Mouse (Mus musculus): ENCODE data around the gene Gpr137. TPM values are rescaled to one million over a fixed set of nuclear protein-coding genes. Genes with fewer than 3 reads are reported as not detected.
"Not testable (repeated sequence)": the region's sequence is repeated elsewhere in the genome, so short reads cannot be mapped to it uniquely, and the experiment has no call there.

The Gpr137 gene
- polyA plus RNA-seq, 1 experiment from 2014 or later: 5.3 TPM

DNA sequence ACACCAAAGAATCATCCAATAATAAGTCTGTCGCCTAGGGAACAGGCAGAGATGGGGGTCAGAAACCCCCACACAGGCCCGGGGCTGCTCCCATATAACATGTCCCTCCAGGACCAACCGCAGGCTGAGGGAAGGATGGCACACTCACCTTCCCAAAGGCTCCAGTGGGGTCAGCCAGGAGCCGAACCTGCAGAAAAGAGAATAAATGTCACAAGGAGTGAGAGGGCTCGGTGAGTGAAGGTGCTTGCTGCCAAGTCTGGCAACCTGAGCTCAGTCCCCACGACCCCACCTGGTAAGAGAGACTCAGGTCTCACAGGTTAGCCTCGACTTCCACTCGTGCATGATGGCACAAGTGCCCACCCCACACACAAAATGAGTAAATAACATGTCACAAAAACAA, 35.2 kb downstream of the Gpr137 start:
- Histone ChIP-seq H3K9me3 (replicated peaks; ENCODE audit: control insufficient read depth, low read length) (no peaks in the 10 kb centered on the region), H3K27ac (ENCODE audit: low read length) (no peak overlapping the region), H3K27me3 (ENCODE audit: control insufficient read depth, insufficient read depth, low read depth, low read length) (no peaks in the 10 kb centered on the region), H3K36me3 (ENCODE audit: control insufficient read depth, insufficient read depth) (peaks cover 6% of the 10 kb centered on the region), H3K4me2 (ENCODE audit: low read depth, low read length) (0 out of 2 replicates have a peak overlapping the region, but pooled peaks have one; percentile 4), H3K9ac (ENCODE audit: low read depth, low read length) (no peak overlapping the region), H3K4me3 (ENCODE audit: low read depth, low read length) (no peak overlapping the region), H3K4me1 (ENCODE audit: control insufficient read depth, low read depth, low read length) (peaks cover 18% of the 10 kb centered on the region)
- 72% methylated on average over 8 of the region's 8 CpGs for WGBS (ENCODE audit: insufficient replicate concordance)
- ATAC-seq (ENCODE audit: low read depth): no peak

DNA sequence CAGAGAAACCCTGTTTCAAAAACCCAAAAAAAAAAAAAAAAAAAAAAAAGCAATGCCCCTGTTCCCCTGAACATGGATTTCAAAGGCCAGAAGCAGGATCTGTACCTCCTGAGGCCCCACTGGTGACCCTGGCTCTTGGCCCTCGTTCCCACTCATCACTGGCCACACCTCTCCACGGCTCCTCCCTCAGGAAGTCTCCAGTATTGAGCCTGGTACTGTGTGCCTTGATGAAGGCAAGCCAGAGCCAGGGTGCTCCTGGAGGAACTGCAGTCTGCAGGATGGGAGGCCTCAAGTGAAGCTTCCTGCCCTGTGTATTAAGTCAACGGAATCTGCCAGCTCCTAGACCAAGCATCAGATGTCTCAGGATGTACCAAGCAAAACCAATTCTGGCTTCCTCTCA, 36.1 kb downstream of the Gpr137 start:
- no peak overlapping the region for H3K4me3 ChIP-seq (ENCODE audit: low read depth, low read length)
- no peak overlapping the region for H3K9ac ChIP-seq (ENCODE audit: low read depth, low read length)
- no peak for ATAC-seq (ENCODE audit: low read depth)
- no peaks in the 10 kb centered on the region for H3K9me3 ChIP-seq (replicated peaks; ENCODE audit: control insufficient read depth, low read length)
- WGBS (ENCODE audit: insufficient replicate concordance): 58% methylated on average over 3 of the region's 3 CpGs
- no peak overlapping the region for H3K4me2 ChIP-seq (ENCODE audit: low read depth, low read length)
- no peak overlapping the region for H3K27ac ChIP-seq (ENCODE audit: low read length)
- H3K36me3 ChIP-seq (ENCODE audit: control insufficient read depth, insufficient read depth): peaks cover 6% of the 10 kb centered on the region
- peaks cover 15% of the 10 kb centered on the region for H3K4me1 ChIP-seq (ENCODE audit: control insufficient read depth, low read depth, low read length)
- H3K27me3 ChIP-seq (ENCODE audit: control insufficient read depth, insufficient read depth, low read depth, low read length): no peaks in the 10 kb centered on the region

DNA sequence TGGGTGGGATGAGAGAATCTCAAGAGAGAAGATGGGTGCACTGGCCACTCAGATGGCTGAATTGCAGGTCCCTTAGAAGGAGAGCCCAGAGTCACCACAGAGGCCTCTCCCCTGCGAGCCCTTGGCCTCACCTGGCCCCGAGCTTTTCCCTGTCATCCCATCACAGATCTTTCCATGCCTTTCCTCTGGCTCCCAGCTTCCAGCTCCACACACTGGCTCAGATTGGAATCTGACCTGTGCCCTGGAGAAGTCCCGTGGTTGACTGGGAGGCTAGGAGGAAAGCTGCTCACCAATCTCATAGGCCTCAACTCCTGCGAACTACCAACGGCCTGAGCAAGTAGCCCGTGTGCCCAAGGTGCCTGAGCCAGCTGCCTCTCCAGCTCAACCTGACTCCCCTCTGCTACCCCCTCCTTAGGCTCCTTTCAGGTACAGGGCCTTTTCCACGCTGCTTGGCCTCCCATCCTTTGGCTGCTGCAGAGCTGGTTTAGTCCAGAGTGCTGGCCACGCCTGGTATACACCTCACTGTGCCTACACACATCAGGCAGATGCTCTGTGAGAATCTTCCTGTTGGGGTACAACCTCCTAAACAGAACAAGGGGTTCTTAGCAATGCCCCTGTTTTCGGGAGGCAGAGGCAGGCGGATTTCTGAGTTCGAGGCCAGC, 36.7 kb downstream of the Gpr137 start:
- Histone ChIP-seq H3K4me3 (ENCODE audit: low read depth, low read length) (no peak overlapping the region), H3K9ac (ENCODE audit: low read depth, low read length) (no peak overlapping the region), H3K4me1 (ENCODE audit: control insufficient read depth, low read depth, low read length) (peaks cover 12% of the 10 kb centered on the region), H3K36me3 (ENCODE audit: control insufficient read depth, insufficient read depth) (peaks cover 6% of the 10 kb centered on the region), H3K27me3 (ENCODE audit: control insufficient read depth, insufficient read depth, low read depth, low read length) (no peaks in the 10 kb centered on the region), H3K9me3 (replicated peaks; ENCODE audit: control insufficient read depth, low read length) (no peaks in the 10 kb centered on the region), H3K4me2 (ENCODE audit: low read depth, low read length) (no peak overlapping the region), H3K27ac (ENCODE audit: low read length) (no peak overlapping the region)
- WGBS (ENCODE audit: insufficient replicate concordance): 76% methylated on average over 11 of the region's 11 CpGs
- ATAC-seq (ENCODE audit: low read depth): no peak

- Histone ChIP-seq H3K27ac (ENCODE audit: low read length) (no peak overlapping the region), H3K27me3 (ENCODE audit: control insufficient read depth, insufficient read depth, low read depth, low read length) (no peaks in the 10 kb centered on the region), H3K9me3 (replicated peaks; ENCODE audit: control insufficient read depth, low read length) (no peaks in the 10 kb centered on the region), H3K36me3 (ENCODE audit: control insufficient read depth, insufficient read depth) (peaks cover 6% of the 10 kb centered on the region), H3K4me2 (ENCODE audit: low read depth, low read length) (no peak overlapping the region), H3K9ac (ENCODE audit: low read depth, low read length) (no peak overlapping the region), H3K4me3 (ENCODE audit: low read depth, low read length) (no peak overlapping the region), H3K4me1 (ENCODE audit: control insufficient read depth, low read depth, low read length) (peaks cover 12% of the 10 kb centered on the region)
- 56% methylated on average over 2 of the region's 2 CpGs for WGBS (ENCODE audit: insufficient replicate concordance)
- no peak for ATAC-seq (ENCODE audit: low read depth)
Measured at GRCm38 (mm10) chr19:6904846-6905245, 37.4 kb downstream of the Gpr137 start.

DNA sequence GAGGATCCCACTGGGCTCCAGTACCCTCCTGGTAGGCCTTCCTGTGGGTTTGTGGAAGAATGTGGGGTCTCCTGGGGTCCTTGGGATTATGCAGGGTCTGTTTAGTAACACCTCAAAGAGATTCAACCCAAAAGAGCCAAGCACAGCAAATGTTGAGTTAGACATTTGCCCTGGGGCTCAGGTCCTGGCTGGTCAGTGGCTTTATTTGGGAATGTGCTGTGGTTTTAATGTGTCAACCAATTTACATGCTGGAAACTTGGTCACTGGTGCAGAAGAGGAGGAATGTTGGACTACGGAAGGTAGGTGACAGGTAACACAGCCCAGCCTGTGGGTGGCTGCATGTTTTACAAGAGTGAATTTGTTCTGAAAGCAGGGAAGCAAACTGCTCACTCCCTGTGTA, 39.2 kb downstream of the Gpr137 start:
- WGBS (ENCODE audit: insufficient replicate concordance): 72% methylated on average over 1 of the region's 1 CpGs

DNA sequence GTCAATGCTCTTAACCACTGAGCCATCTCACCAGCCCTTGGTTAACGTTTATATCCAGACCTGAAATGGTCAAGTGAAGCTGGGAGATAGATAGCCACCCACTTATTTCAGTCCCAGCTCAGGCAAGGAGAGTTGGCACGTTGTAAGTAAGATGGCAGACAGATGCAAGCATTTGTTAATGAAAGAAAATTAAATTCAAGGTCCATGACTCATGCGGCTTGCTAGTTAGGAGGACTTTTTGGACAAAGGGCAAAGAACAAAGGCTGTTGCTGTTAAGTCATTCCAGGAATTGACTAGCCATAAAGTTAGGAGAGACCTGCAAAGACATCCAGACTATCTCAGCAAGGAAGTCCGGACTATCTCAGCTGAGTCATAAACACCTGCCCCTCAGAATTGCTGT, 42.6 kb downstream of the Gpr137 start:
- 66% methylated on average over 4 of the region's 4 CpGs for WGBS (ENCODE audit: insufficient replicate concordance)
- H3K27me3 ChIP-seq (ENCODE audit: control insufficient read depth, insufficient read depth, low read depth, low read length): no peaks in the 10 kb centered on the region

More for the DNA sequence above, 39.2 kb downstream of the Gpr137 start:
- no peaks in the 10 kb centered on the region for H3K27me3 ChIP-seq (ENCODE audit: control insufficient read depth, insufficient read depth, low read depth, low read length)
- no peak overlapping the region for H3K27ac ChIP-seq (ENCODE audit: low read length)
- peaks cover 6% of the 10 kb centered on the region for H3K36me3 ChIP-seq (ENCODE audit: control insufficient read depth, insufficient read depth)
- peaks cover 2% of the 10 kb centered on the region for H3K4me1 ChIP-seq (ENCODE audit: control insufficient read depth, low read depth, low read length)
- ATAC-seq (ENCODE audit: low read depth): no peak
- H3K9me3 ChIP-seq (replicated peaks; ENCODE audit: control insufficient read depth, low read length): no peaks in the 10 kb centered on the region
- H3K4me2 ChIP-seq (ENCODE audit: low read depth, low read length): no peak overlapping the region
- no peak overlapping the region for H3K4me3 ChIP-seq (ENCODE audit: low read depth, low read length)
- no peak overlapping the region for H3K9ac ChIP-seq (ENCODE audit: low read depth, low read length)

GRCm38 (mm10) chr19:6895608-6896305, 46.5 kb downstream of the Gpr137 start:
- H3K27me3 ChIP-seq (ENCODE audit: control insufficient read depth, insufficient read depth, low read depth, low read length); H3K4me3 ChIP-seq (ENCODE audit: low read depth, low read length); H3K4me2 ChIP-seq (ENCODE audit: low read depth, low read length); ATAC-seq (ENCODE audit: low read depth); H3K9ac ChIP-seq (ENCODE audit: low read depth, low read length); H3K4me1 ChIP-seq (ENCODE audit: control insufficient read depth, low read depth, low read length); H3K27ac ChIP-seq (ENCODE audit: low read length); H3K9me3 ChIP-seq (replicated peaks; ENCODE audit: control insufficient read depth, low read length); H3K36me3 ChIP-seq (ENCODE audit: control insufficient read depth, insufficient read depth): not testable (repeated sequence)
- 57% methylated on average over 18 of the region's 18 CpGs for WGBS (ENCODE audit: insufficient replicate concordance)

More for the DNA sequence above, 42.6 kb downstream of the Gpr137 start:
- no peak overlapping the region for H3K27ac ChIP-seq (ENCODE audit: low read length)
- no peak overlapping the region for H3K4me3 ChIP-seq (ENCODE audit: low read depth, low read length)
- no peaks in the 10 kb centered on the region for H3K9me3 ChIP-seq (replicated peaks; ENCODE audit: control insufficient read depth, low read length)
- H3K36me3 ChIP-seq (ENCODE audit: control insufficient read depth, insufficient read depth): no peaks in the 10 kb centered on the region
- ATAC-seq (ENCODE audit: low read depth): no peak
- H3K9ac ChIP-seq (ENCODE audit: low read depth, low read length): no peak overlapping the region
- no peaks in the 10 kb centered on the region for H3K4me1 ChIP-seq (ENCODE audit: control insufficient read depth, low read depth, low read length)
- H3K4me2 ChIP-seq (ENCODE audit: low read depth, low read length): no peak overlapping the region

DNA sequence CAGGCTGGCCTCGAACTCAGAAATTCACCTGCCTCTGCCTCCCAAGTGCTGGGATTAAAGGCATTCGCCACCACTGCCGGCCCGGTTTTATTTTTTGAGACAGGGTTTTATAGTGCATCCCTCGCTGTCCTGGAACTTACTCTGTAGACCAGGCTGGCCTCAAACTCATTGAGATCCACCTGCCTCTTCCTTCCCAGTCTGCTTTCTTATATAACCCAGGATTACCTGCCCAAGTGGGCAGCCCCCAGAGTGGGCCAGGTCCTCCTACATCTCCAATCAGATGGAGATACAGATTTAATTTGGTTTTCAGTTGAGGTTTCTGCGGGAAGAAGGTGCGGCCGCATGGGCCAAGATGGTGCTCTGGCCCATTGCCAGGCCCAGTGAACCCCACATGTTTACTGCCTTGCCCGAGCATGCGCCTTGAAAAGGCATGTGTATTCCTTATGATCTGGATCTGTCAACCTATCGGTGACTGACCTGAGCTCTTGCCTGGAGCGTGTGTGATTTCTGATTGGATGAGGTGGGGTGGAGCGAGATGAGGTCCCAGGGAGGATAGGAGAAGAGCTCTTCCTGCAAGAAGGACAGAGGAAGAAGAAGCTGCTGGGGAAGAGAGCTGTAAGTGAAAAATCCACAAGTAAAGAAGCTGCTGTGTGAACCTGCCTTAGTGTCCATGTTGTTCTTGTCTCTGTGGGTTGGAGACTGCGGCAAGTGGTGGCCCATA, 48.4 kb downstream of the Gpr137 start:
- Histone ChIP-seq H3K4me3 (ENCODE audit: low read depth, low read length) (no peak overlapping the region), H3K4me2 (ENCODE audit: low read depth, low read length) (no peak overlapping the region), H3K9me3 (replicated peaks; ENCODE audit: control insufficient read depth, low read length) (no peaks in the 10 kb centered on the region), H3K4me1 (ENCODE audit: control insufficient read depth, low read depth, low read length) (no peaks in the 10 kb centered on the region), H3K27me3 (ENCODE audit: control insufficient read depth, insufficient read depth, low read depth, low read length) (no peaks in the 10 kb centered on the region), H3K9ac (ENCODE audit: low read depth, low read length) (no peak overlapping the region), H3K36me3 (ENCODE audit: control insufficient read depth, insufficient read depth) (no peaks in the 10 kb centered on the region), H3K27ac (ENCODE audit: low read length) (no peak overlapping the region)
- no peak for ATAC-seq (ENCODE audit: low read depth)
- 82% methylated on average over 14 of the region's 14 CpGs for WGBS (ENCODE audit: insufficient replicate concordance)

DNA sequence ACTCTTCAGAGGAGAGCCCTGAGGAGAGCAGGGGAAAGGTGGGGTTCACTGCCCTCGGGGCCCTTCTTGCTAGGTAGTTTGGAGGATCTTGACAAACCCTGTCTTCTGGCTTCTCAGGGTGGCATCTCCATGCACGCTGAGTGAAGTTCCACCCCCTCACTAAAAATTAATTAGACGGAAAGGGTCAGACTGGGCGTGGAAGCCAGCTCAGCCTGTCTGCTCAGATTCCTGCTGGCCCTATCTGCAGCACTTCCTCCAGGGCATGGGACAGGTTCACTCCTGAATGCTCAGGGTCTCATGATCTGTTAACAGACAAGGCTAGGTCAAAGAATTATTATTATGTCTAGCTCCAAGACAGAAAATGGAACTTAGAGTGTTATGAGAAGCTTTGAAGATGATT, 49.8 kb downstream of the Gpr137 start:
- no peak overlapping the region for H3K27ac ChIP-seq (ENCODE audit: low read length)
- WGBS (ENCODE audit: insufficient replicate concordance): 51% methylated on average over 4 of the region's 4 CpGs
- H3K9ac ChIP-seq (ENCODE audit: low read depth, low read length): no peak overlapping the region
- no peaks in the 10 kb centered on the region for H3K27me3 ChIP-seq (ENCODE audit: control insufficient read depth, insufficient read depth, low read depth, low read length)
- H3K4me3 ChIP-seq (ENCODE audit: low read depth, low read length): no peak overlapping the region
- H3K4me2 ChIP-seq (ENCODE audit: low read depth, low read length): no peak overlapping the region
- H3K36me3 ChIP-seq (ENCODE audit: control insufficient read depth, insufficient read depth): no peaks in the 10 kb centered on the region
- H3K9me3 ChIP-seq (replicated peaks; ENCODE audit: control insufficient read depth, low read length): no peaks in the 10 kb centered on the region
- H3K4me1 ChIP-seq (ENCODE audit: control insufficient read depth, low read depth, low read length): no peaks in the 10 kb centered on the region
- no peak for ATAC-seq (ENCODE audit: low read depth)
